Mouse (Mus musculus) frontal cortex, postnatal 36 days (tissue): ENCODE results near the gene Zfp84.
A peak's percentile ranks its signal among the peaks of the same experiment; 100 is the strongest.

ENCODE experiments used
- DNase-seq, 2 experiments: peaks; one replicate each; pipeline ENCODE4 v3.0.0; 2022; ENCODE audit warnings: low spot score in 2 of 2

The Zfp84 gene

GRCm38 (mm10) chr7:29815910-29816429 is 47.6 kb downstream of the Zfp84 start, which contains the start of gene Zfp790:
Gene Zfp790, plus strand, starts transcription at chr7:29816114.
- peak; percentile 87 to 94 for DNase-seq

- DNase-seq = peak; percentile 77 to 89
These were observed 50.4 kb downstream of the Zfp84 start for GRCm38 (mm10) chr7:29818619-29819254.

GRCm38 (mm10) chr7:29828001-29828400 is 59.6 kb downstream of the Zfp84 start:
- DNase-seq = no peak
